Mouse (Mus musculus): ENCODE results near the gene Ppp1r16b. TPM values are rescaled to one million over a fixed set of nuclear protein-coding genes. Genes with fewer than 3 reads are reported as not detected.

Gene Ppp1r16b
- total and polyA plus RNA-seq, 3 experiments, result 0.16 to 0.75 TPM; not detected in 1

GRCm38 (mm10) chr2:158675161-158675560 is 10.0 kb downstream of the Ppp1r16b start:
- H3K9me3 ChIP-seq (replicated peaks), result no peaks in the 10 kb centered on the region
- ATAC-seq (ENCODE audit: extremely low read depth, insufficient number of reproducible peaks, low FRiP score, poor library complexity, severe bottlenecking) (no peak), DNase-seq (ENCODE audit: low spot score) (no peak)
- no peak overlapping the region for H3K4me3 ChIP-seq (ENCODE audit: low read depth, low read length)
- no peak for TF ChIP-seq GATA2 (IDR thresholded peaks at IDR 0.05; ENCODE audit: borderline replicate concordance, low read depth, low read length)
- TF ChIP-seq POLR2AphosphoS5 (IDR thresholded peaks at IDR 0.05; ENCODE audit: insufficient replicate concordance, low read depth, low read length), result no peak
- TF ChIP-seq GATA1 (IDR thresholded peaks at IDR 0.05; ENCODE audit: borderline replicate concordance, low read length), result no peak
- TF ChIP-seq TAL1 (conservative IDR thresholded peaks at IDR 0.05; ENCODE audit: low read depth, low read length), result no peak
- no peak for TF ChIP-seq CTCF (IDR thresholded peaks at IDR 0.05; ENCODE audit: low read depth, low read length)
- no peaks in the 10 kb centered on the region for H3K4me1 ChIP-seq (ENCODE audit: insufficient read depth, low read depth, low read length)
- no peaks in the 10 kb centered on the region for H3K36me3 ChIP-seq (replicated peaks)
- H3K27me3 ChIP-seq (ENCODE audit: insufficient read depth, low read length), result no peaks in the 10 kb centered on the region

- DNase-seq (ENCODE audit: low spot score) (no peak), ATAC-seq (ENCODE audit: extremely low read depth, insufficient number of reproducible peaks, low FRiP score, poor library complexity, severe bottlenecking) (no peak)
- Histone ChIP-seq H3K4me1 (ENCODE audit: insufficient read depth, low read depth, low read length) (no peaks in the 10 kb centered on the region), H3K4me3 (ENCODE audit: low read depth, low read length) (no peak overlapping the region), H3K9me3 (replicated peaks) (no peaks in the 10 kb centered on the region), H3K27me3 (ENCODE audit: insufficient read depth, low read length) (no peaks in the 10 kb centered on the region), H3K36me3 (replicated peaks) (no peaks in the 10 kb centered on the region)
- no peak for TF ChIP-seq TAL1 (conservative IDR thresholded peaks at IDR 0.05; ENCODE audit: low read depth, low read length)
- TF ChIP-seq POLR2AphosphoS5 (IDR thresholded peaks at IDR 0.05; ENCODE audit: insufficient replicate concordance, low read depth, low read length), result no peak
- no peak for TF ChIP-seq GATA1 (IDR thresholded peaks at IDR 0.05; ENCODE audit: borderline replicate concordance, low read length)
- no peak for TF ChIP-seq CTCF (IDR thresholded peaks at IDR 0.05; ENCODE audit: low read depth, low read length)
- no peak for TF ChIP-seq GATA2 (IDR thresholded peaks at IDR 0.05; ENCODE audit: borderline replicate concordance, low read depth, low read length)
Measured at GRCm38 (mm10) chr2:158675907-158676533, 10.8 kb downstream of the Ppp1r16b start.

GRCm38 (mm10) chr2:158677946-158678345 is 12.7 kb downstream of the Ppp1r16b start:
- no peaks in the 10 kb centered on the region for H3K36me3 ChIP-seq (replicated peaks)
- no peak for DNase-seq (ENCODE audit: low spot score)
- no peaks in the 10 kb centered on the region for H3K4me1 ChIP-seq (ENCODE audit: insufficient read depth, low read depth, low read length)
- no peak for ATAC-seq (ENCODE audit: extremely low read depth, insufficient number of reproducible peaks, low FRiP score, poor library complexity, severe bottlenecking)
- no peak overlapping the region for H3K4me3 ChIP-seq (ENCODE audit: low read depth, low read length)
- no peaks in the 10 kb centered on the region for H3K27me3 ChIP-seq (ENCODE audit: insufficient read depth, low read length)
- no peaks in the 10 kb centered on the region for H3K9me3 ChIP-seq (replicated peaks)
- TF ChIP-seq GATA1 (IDR thresholded peaks at IDR 0.05; ENCODE audit: borderline replicate concordance, low read length), result no peak
- TF ChIP-seq CTCF (IDR thresholded peaks at IDR 0.05; ENCODE audit: low read depth, low read length), result no peak
- TF ChIP-seq GATA2 (IDR thresholded peaks at IDR 0.05; ENCODE audit: borderline replicate concordance, low read depth, low read length), result no peak
- no peak for TF ChIP-seq TAL1 (conservative IDR thresholded peaks at IDR 0.05; ENCODE audit: low read depth, low read length)
- no peak for TF ChIP-seq POLR2AphosphoS5 (IDR thresholded peaks at IDR 0.05; ENCODE audit: insufficient replicate concordance, low read depth, low read length)

GRCm38 (mm10) chr2:158679091-158679490 is 13.9 kb downstream of the Ppp1r16b start:
- ATAC-seq (ENCODE audit: extremely low read depth, insufficient number of reproducible peaks, low FRiP score, poor library complexity, severe bottlenecking), result no peak
- Histone ChIP-seq H3K27me3 (ENCODE audit: insufficient read depth, low read length) (no peaks in the 10 kb centered on the region), H3K36me3 (replicated peaks) (no peaks in the 10 kb centered on the region), H3K4me1 (ENCODE audit: insufficient read depth, low read depth, low read length) (no peaks in the 10 kb centered on the region), H3K4me3 (ENCODE audit: low read depth, low read length) (no peak overlapping the region), H3K9me3 (replicated peaks) (no peaks in the 10 kb centered on the region)
- no peak for TF ChIP-seq GATA2 (IDR thresholded peaks at IDR 0.05; ENCODE audit: borderline replicate concordance, low read depth, low read length)
- TF ChIP-seq GATA1 (IDR thresholded peaks at IDR 0.05; ENCODE audit: borderline replicate concordance, low read length), result no peak
- no peak for TF ChIP-seq TAL1 (conservative IDR thresholded peaks at IDR 0.05; ENCODE audit: low read depth, low read length)
- no peak for TF ChIP-seq CTCF (IDR thresholded peaks at IDR 0.05; ENCODE audit: low read depth, low read length)
- no peak for TF ChIP-seq POLR2AphosphoS5 (IDR thresholded peaks at IDR 0.05; ENCODE audit: insufficient replicate concordance, low read depth, low read length)
- no peak for DNase-seq (ENCODE audit: low spot score)

- H3K4me3 ChIP-seq (ENCODE audit: low read depth, low read length), result no peak overlapping the region
- no peak for TF ChIP-seq GATA2 (IDR thresholded peaks at IDR 0.05; ENCODE audit: borderline replicate concordance, low read depth, low read length)
- no peaks in the 10 kb centered on the region for H3K4me1 ChIP-seq (ENCODE audit: insufficient read depth, low read depth, low read length)
- ATAC-seq (ENCODE audit: extremely low read depth, insufficient number of reproducible peaks, low FRiP score, poor library complexity, severe bottlenecking) (no peak), DNase-seq (ENCODE audit: low spot score) (no peak)
- H3K27me3 ChIP-seq (ENCODE audit: insufficient read depth, low read length), result no peaks in the 10 kb centered on the region
- no peaks in the 10 kb centered on the region for H3K36me3 ChIP-seq (replicated peaks)
- H3K9me3 ChIP-seq (replicated peaks), result no peaks in the 10 kb centered on the region
Measured at GRCm38 (mm10) chr2:158680357-158680889, 15.2 kb downstream of the Ppp1r16b start.

GRCm38 (mm10) chr2:158681714-158682113 is 16.5 kb downstream of the Ppp1r16b start:
- no peak for ATAC-seq (ENCODE audit: extremely low read depth, insufficient number of reproducible peaks, low FRiP score, poor library complexity, severe bottlenecking)
- no peaks in the 10 kb centered on the region for H3K36me3 ChIP-seq (replicated peaks)
- no peaks in the 10 kb centered on the region for H3K27me3 ChIP-seq (ENCODE audit: insufficient read depth, low read length)
- TF ChIP-seq TAL1 (conservative IDR thresholded peaks at IDR 0.05; ENCODE audit: low read depth, low read length) (no peak), POLR2AphosphoS5 (IDR thresholded peaks at IDR 0.05; ENCODE audit: insufficient replicate concordance, low read depth, low read length) (no peak), GATA1 (IDR thresholded peaks at IDR 0.05; ENCODE audit: borderline replicate concordance, low read length) (no peak), CTCF (IDR thresholded peaks at IDR 0.05; ENCODE audit: low read depth, low read length) (no peak), GATA2 (IDR thresholded peaks at IDR 0.05; ENCODE audit: borderline replicate concordance, low read depth, low read length) (no peak)
- H3K9me3 ChIP-seq (replicated peaks), result no peaks in the 10 kb centered on the region
- no peaks in the 10 kb centered on the region for H3K4me1 ChIP-seq (ENCODE audit: insufficient read depth, low read depth, low read length)
- H3K4me3 ChIP-seq (ENCODE audit: low read depth, low read length), result no peak overlapping the region
- no peak for DNase-seq (ENCODE audit: low spot score)
